Mouse (Mus musculus): ENCODE results near the gene Macrod2.
A peak's percentile ranks its signal among the peaks of the same experiment; 100 is the strongest.

The Macrod2 gene

GRCm38 (mm10) chr2:140911463-140911862, 516.4 kb downstream of the Macrod2 start:
- DNase-seq (ENCODE audit: low spot score in 2 of 2) = no peak

- DNase-seq (ENCODE audit: low spot score in 2 of 2) = no peak
Observed at GRCm38 (mm10) chr2:140912179-140912578, 517.1 kb downstream of the Macrod2 start.

- DNase-seq (ENCODE audit: low spot score in 2 of 2) = no peak
Observed at GRCm38 (mm10) chr2:140912931-140913330, 517.8 kb downstream of the Macrod2 start.

- DNase-seq (ENCODE audit: low spot score in 2 of 2) = no peak
Observed at GRCm38 (mm10) chr2:140913679-140914412, 518.7 kb downstream of the Macrod2 start.

- no peak for DNase-seq (ENCODE audit: low spot score in 2 of 2)
Observed at GRCm38 (mm10) chr2:140926922-140927321, 531.8 kb downstream of the Macrod2 start.

- no peak for DNase-seq (ENCODE audit: low spot score in 2 of 2)
Observed at GRCm38 (mm10) chr2:140934483-140934882, 539.4 kb downstream of the Macrod2 start.

GRCm38 (mm10) chr2:140949461-140949860, 554.4 kb downstream of the Macrod2 start:
- DNase-seq (ENCODE audit: low spot score in 2 of 2) = no peak

GRCm38 (mm10) chr2:140959246-140959645, 564.1 kb downstream of the Macrod2 start:
- DNase-seq (ENCODE audit: low spot score in 2 of 2) = no peak

- DNase-seq (ENCODE audit: low spot score in 2 of 2) = no peak
Observed at GRCm38 (mm10) chr2:140970181-140970580, 575.1 kb downstream of the Macrod2 start.

GRCm38 (mm10) chr2:140971845-140972244, 576.7 kb downstream of the Macrod2 start:
- DNase-seq (ENCODE audit: low spot score in 2 of 2) = no peak

- DNase-seq (ENCODE audit: low spot score in 2 of 2) = no peak
Observed at GRCm38 (mm10) chr2:140985670-140986372, 590.7 kb downstream of the Macrod2 start.

GRCm38 (mm10) chr2:141003846-141004245, 608.7 kb downstream of the Macrod2 start:
- no peak for DNase-seq (ENCODE audit: low spot score in 2 of 2)

- DNase-seq (ENCODE audit: low spot score in 2 of 2) = no peak
Observed at GRCm38 (mm10) chr2:141004326-141004725, 609.2 kb downstream of the Macrod2 start.

GRCm38 (mm10) chr2:141005616-141006015, 610.5 kb downstream of the Macrod2 start:
- no peak for DNase-seq (ENCODE audit: low spot score in 2 of 2)

- no peak for DNase-seq (ENCODE audit: low spot score in 2 of 2)
Observed at GRCm38 (mm10) chr2:141007725-141008124, 612.6 kb downstream of the Macrod2 start.

- DNase-seq (ENCODE audit: low spot score in 2 of 2) = no peak
Observed at GRCm38 (mm10) chr2:141008458-141008857, 613.3 kb downstream of the Macrod2 start.

GRCm38 (mm10) chr2:141013443-141014165, 618.5 kb downstream of the Macrod2 start:
- DNase-seq (ENCODE audit: low spot score in 2 of 2) = peak in 1 of 2 experiments; percentile 18

- DNase-seq (ENCODE audit: low spot score in 2 of 2) = no peak
Observed at GRCm38 (mm10) chr2:141022971-141023370, 627.9 kb downstream of the Macrod2 start.

GRCm38 (mm10) chr2:141023916-141024315, 628.8 kb downstream of the Macrod2 start:
- DNase-seq (ENCODE audit: low spot score in 2 of 2) = no peak

GRCm38 (mm10) chr2:141024316-141025043, 629.4 kb downstream of the Macrod2 start:
- no peak for DNase-seq (ENCODE audit: low spot score in 2 of 2)

GRCm38 (mm10) chr2:141056685-141057454, 661.8 kb downstream of the Macrod2 start:
- DNase-seq (ENCODE audit: low spot score in 2 of 2) = no peak
